Mouse (Mus musculus) naive thymus-derived CD4-positive, alpha-beta T cell, adult 5 months (primary cell): ENCODE data around the gene Bend6. TPM values are rescaled to one million over a fixed set of nuclear protein-coding genes. Genes with fewer than 3 reads are reported as not detected.

Experiments
- polyA plus RNA-seq: library from polyadenylated mRNA; unstranded; fragments of 100-300 nt; shearing (Covaris generic); gene quantifications from one replicate; pipeline ENCODE4 v1.2.1, GENCODE M21; 2017

Gene Bend6
- polyA plus RNA-seq = 0.45 TPM

GRCm38 (mm10) chr1:33907421-33908190, at the start of gene Bend6:
Gene Bend6, minus strand, starts transcription at chr1:33907816.

DNA sequence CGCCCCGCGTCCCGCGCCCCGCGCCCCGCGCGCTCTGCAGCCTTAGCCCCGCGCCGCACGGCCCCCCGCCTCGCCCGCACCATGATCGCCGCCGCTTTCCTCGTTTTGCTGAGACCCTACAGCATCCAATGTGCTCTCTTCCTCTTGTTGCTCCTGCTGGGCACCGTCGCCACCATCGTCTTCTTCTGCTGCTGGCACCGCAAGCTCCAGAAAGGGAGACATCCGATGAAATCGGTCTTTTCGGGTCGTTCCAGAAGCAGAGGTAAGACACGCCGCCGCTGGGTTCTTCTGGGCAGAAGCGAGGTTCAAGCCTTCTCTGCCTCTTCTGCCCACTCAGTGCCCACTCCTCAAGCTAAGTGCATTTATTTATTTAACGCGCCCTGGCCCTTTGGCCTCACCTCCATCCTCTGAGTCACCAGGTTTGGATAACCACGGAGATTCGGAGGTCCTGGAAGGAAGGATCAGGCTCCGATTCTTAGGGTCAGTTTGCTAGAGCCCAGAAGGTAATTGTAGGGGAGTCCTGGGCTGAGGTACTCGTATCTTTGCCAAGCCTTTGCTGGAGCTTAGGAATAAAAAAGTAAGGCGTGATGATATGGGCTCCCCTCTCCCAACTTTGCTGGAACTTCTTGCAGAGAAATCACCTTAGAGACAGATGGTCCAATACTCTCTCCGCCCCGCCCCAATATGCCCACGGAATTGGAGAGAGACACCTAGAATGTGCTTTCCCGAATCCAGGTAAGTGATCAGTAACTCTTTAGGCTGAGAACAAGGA, 761 bp upstream of the Bend6 start, which contains the start of gene Dst:
Gene Dst (plus strand): TSS at position 35 of the 772 bp plus-strand sequence.

GRCm38 (mm10) chr1:33813868-33814794, 93.5 kb downstream of the Bend6 start, which contains the start of gene Zfp451:
Gene Zfp451, minus strand, starts transcription at chr1:33814595.

Other genes starting within 250 kb of the Bend6 start
- 10.2 TPM for gene Prim2, start 238.0 kb downstream of the Bend6 start, polyA plus RNA-seq
- 12.9 TPM for gene Rab23, start 187.9 kb downstream of the Bend6 start, polyA plus RNA-seq
- gene Bag2, start 150.0 kb downstream of the Bend6 start, polyA plus RNA-seq = 2.2 TPM
- 32.0 TPM for gene Zfp451, start 93.2 kb downstream of the Bend6 start, polyA plus RNA-seq
- 1.5 TPM for gene Dst, start 409 bp upstream of the Bend6 start, polyA plus RNA-seq